Mouse (Mus musculus): ENCODE measurements around the gene Gnb1l.

Gnb1l gene

GRCm38 (mm10) chr16:18498558-18498990 lies at the start of gene Gnb1l, which contains the start of gene Rtl10:
Gene Gnb1l, plus strand, starts transcription at chr16:18498713.
Gene Rtl10, plus strand, starts transcription at chr16:18498901.
- peak; percentile 95 for DNase-seq

- DNase-seq: no peak
Measured at GRCm38 (mm10) chr16:18449005-18449404, 49.5 kb upstream of the Gnb1l start.

GRCm38 (mm10) chr16:18451486-18452181 lies 46.9 kb upstream of the Gnb1l start:
- no peak for DNase-seq

- DNase-seq: no peak
Measured at GRCm38 (mm10) chr16:18452361-18452862, 46.1 kb upstream of the Gnb1l start.

- DNase-seq: peak; percentile 25
Measured at GRCm38 (mm10) chr16:18453846-18454245, 44.7 kb upstream of the Gnb1l start.

GRCm38 (mm10) chr16:18455407-18455806 lies 43.1 kb upstream of the Gnb1l start:
- no peak for DNase-seq

GRCm38 (mm10) chr16:18458661-18459060 lies 39.9 kb upstream of the Gnb1l start:
- no peak for DNase-seq

- no peak for DNase-seq
Measured at GRCm38 (mm10) chr16:18459335-18459954, 39.1 kb upstream of the Gnb1l start.

- DNase-seq: no peak
Measured at GRCm38 (mm10) chr16:18459955-18460370, 38.5 kb upstream of the Gnb1l start.

GRCm38 (mm10) chr16:18460826-18461225 lies 37.7 kb upstream of the Gnb1l start:
- no peak for DNase-seq

GRCm38 (mm10) chr16:18462031-18462430 lies 36.5 kb upstream of the Gnb1l start:
- DNase-seq: no peak

- DNase-seq: no peak
Measured at GRCm38 (mm10) chr16:18462598-18462997, 35.9 kb upstream of the Gnb1l start.

- no peak for DNase-seq
Measured at GRCm38 (mm10) chr16:18464271-18464670, 34.2 kb upstream of the Gnb1l start.

- no peak for DNase-seq
Measured at GRCm38 (mm10) chr16:18470829-18471228, 27.7 kb upstream of the Gnb1l start.

GRCm38 (mm10) chr16:18471381-18471955 lies 27.0 kb upstream of the Gnb1l start:
- no peak for DNase-seq

GRCm38 (mm10) chr16:18471976-18472375 lies 26.5 kb upstream of the Gnb1l start:
- DNase-seq: no peak

- no peak for DNase-seq
Measured at GRCm38 (mm10) chr16:18472416-18472815, 26.1 kb upstream of the Gnb1l start.

GRCm38 (mm10) chr16:18472976-18473375 lies 25.5 kb upstream of the Gnb1l start:
- DNase-seq: no peak

GRCm38 (mm10) chr16:18474021-18474420 lies 24.5 kb upstream of the Gnb1l start:
- no peak for DNase-seq

- DNase-seq: no peak
Measured at GRCm38 (mm10) chr16:18477996-18478395, 20.5 kb upstream of the Gnb1l start.

GRCm38 (mm10) chr16:18479667-18480066 lies 18.8 kb upstream of the Gnb1l start:
- no peak for DNase-seq

GRCm38 (mm10) chr16:18480933-18481485 lies 17.5 kb upstream of the Gnb1l start:
- DNase-seq: no peak

GRCm38 (mm10) chr16:18482431-18482830 lies 16.1 kb upstream of the Gnb1l start:
- no peak for DNase-seq

- DNase-seq: no peak
Measured at GRCm38 (mm10) chr16:18483839-18484238, 14.7 kb upstream of the Gnb1l start.

Data from kidney, adult 18-20 months (tissue).